Mouse (Mus musculus) cerebellum, adult 2 months (tissue): ENCODE results near the gene Jph4. TPM values are rescaled to one million over a fixed set of nuclear protein-coding genes. Genes with fewer than 3 reads are reported as not detected.

Experiments used
- DNase-seq, 2 experiments: peaks; one replicate each; pipeline ENCODE4 v3.0.0; 2021
- H3K27ac ChIP-seq: fragments of 200-500 bp; 2 replicates; pipeline ENCODE4 v1.5.1; 2012; ENCODE audit warnings: low read length, control low read depth, inconsistent platforms; ENCODE audit not compliant: insufficient read depth
- H3K27me3 ChIP-seq: fragments of 200-500 bp; 2 replicates; pipeline ENCODE4 v1.6.1; 2012; ENCODE audit warnings: inconsistent platforms, mild to moderate bottlenecking, low read length, moderate library complexity; ENCODE audit not compliant: control insufficient read depth, insufficient read depth
- H3K4me1 ChIP-seq: fragments of 200-500 bp; 2 replicates; pipeline ENCODE4 v1.6.1; 2011; ENCODE audit warnings: low read length; ENCODE audit not compliant: control insufficient read depth, insufficient read depth
- H3K4me3 ChIP-seq: fragments of 200-500 bp; replicated peaks from 2 replicates; pipeline ENCODE3; 2011; ENCODE audit warnings: mild to moderate bottlenecking, low read depth, low read length, control low read depth; ENCODE audit not compliant: insufficient read depth
- CTCF ChIP-seq: fragments of 200-500 bp; IDR thresholded peaks from 2 replicates; pipeline ENCODE4 v1.5.1; 2011; ENCODE audit warnings: low read depth, mild to moderate bottlenecking, control low read depth, low read length, moderate library complexity, borderline replicate concordance; ENCODE audit not compliant: insufficient read depth
- POLR2A ChIP-seq: fragments of 200-500 bp; IDR thresholded peaks from 2 replicates; pipeline ENCODE4 v1.6.1; 2011; ENCODE audit warnings: low read length, control low read depth, borderline replicate concordance; ENCODE audit not compliant: insufficient read depth
- WGBS: fragments of 180-500 bp; shearing (Covaris S2); methylation state at CpG from one replicate; pipeline ENCODE4 v1.1.7; 2018; 5-methylcytosine and 5-hydroxymethylcytosine counted together
- polyA plus RNA-seq: library from polyadenylated mRNA; depleted of rRNA; stranded (reverse); fragments of >200 nt; gene quantifications from 2 replicates; pipeline ENCODE4 v1.2.3, GENCODE M21; 2012

Jph4 gene
- polyA plus RNA-seq, 1 experiment = 204 TPM

DNA sequence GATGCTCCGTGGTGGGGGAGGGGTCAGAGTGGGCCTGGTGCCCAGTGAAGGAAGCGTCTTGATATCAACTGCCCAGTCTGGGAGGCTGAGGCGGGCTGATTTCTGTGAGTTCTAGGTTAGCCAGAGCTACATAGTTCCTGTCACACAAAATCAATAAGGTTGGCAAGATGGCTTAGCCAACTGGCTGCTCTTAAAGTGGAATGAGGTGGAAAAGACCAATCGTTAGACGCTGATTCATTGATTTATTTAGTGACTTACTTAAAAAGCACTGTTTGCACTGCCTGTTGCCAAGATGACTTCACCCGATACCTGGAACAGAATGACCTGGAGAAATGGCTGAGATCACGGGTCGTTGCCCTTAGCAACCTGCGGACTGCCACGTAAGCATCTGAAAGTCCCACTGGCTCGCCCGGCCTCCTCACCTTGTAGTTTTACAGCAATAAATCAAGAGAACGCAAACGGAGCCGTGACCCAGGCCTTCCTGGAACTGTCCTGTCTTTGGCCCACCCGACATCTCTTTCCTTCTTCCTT lies 36.3 kb upstream of the Jph4 start:
- H3K27me3 ChIP-seq = no peaks in the 10 kb centered on the region
- peaks cover 3% of the 10 kb centered on the region; the same call in 1 of the 2 replicates for H3K4me1 ChIP-seq
- no peak for DNase-seq
- no peak overlapping the region for H3K4me3 ChIP-seq
- TF ChIP-seq POLR2A (no peak), CTCF (no peak)
- no peak overlapping the region for H3K27ac ChIP-seq
- 93% methylated on average over 16 of the region's 16 CpGs for WGBS

DNA sequence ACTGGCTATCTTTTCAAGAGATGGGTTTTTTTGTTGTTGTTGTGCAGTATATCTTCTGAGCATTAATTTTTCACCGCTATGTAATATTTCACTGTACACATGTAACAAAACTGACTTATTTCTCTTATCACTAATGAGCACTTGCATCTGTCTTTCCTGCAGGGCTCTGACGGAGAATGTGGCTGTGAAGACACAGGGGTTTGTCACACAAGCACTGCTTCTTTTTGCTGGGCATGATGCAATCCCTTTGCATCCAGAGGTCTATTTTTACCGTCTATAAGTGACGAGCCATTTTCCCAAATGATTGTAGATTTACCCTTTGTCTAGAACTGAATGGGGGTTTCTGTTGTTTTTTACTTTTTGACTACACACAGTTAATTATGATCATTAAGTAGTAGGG lies 35.4 kb upstream of the Jph4 start:
- WGBS = 90% methylated on average over 4 of the region's 4 CpGs
- no peak for TF ChIP-seq CTCF
- TF ChIP-seq POLR2A = no peak
- H3K27me3 ChIP-seq = no peaks in the 10 kb centered on the region
- H3K27ac ChIP-seq = no peak overlapping the region
- H3K4me1 ChIP-seq = peaks cover 3% of the 10 kb centered on the region; the same call in 1 of the 2 replicates
- no peak overlapping the region for H3K4me3 ChIP-seq
- DNase-seq = no peak

DNA sequence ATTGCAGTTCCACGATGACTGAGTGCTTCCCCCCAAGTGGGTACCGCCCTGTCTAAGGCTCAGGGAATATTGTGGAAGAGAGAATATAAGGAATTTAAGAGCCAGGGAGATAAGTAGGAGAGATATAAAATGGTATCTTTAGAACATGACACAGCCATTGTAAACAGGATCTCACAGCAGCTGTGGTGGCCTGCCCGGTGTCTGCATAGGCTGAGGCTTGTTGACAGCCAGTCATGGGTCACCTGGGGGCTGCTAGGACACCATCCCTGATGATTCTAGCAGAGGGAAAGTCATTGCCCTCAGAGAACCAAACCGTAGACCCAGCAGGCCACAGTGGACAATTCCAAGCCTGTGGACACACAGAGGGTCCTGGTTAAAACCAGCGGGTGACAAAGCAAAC lies 34.2 kb upstream of the Jph4 start:
- WGBS = 89% methylated on average over 5 of the region's 5 CpGs
- H3K4me1 ChIP-seq = peaks cover 3% of the 10 kb centered on the region; the same call in 1 of the 2 replicates
- no peak for DNase-seq
- H3K27me3 ChIP-seq = no peaks in the 10 kb centered on the region
- no peak overlapping the region for H3K4me3 ChIP-seq
- TF ChIP-seq CTCF (no peak), POLR2A (no peak)
- no peak overlapping the region for H3K27ac ChIP-seq

DNA sequence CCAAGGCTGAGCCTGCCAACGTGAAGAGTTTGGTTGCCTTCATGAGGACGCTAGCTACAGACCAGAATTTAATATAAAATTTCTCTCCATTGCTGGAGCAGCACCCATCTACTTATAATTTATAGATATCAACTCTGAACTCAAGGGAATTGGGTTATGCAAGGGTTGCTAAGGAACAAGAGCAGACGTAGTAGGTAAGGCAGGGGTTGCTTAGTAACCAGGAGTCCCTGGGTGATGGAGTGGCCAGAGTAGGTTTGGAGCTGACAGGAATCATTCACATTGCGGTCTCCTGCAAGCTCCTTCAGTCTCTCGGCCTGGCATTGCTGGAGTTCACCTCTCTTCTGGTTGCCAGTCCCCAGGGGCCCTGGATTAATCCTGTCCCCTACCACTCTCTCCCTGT lies 32.3 kb upstream of the Jph4 start:
- no peaks in the 10 kb centered on the region for H3K27me3 ChIP-seq
- 63% methylated on average over 5 of the region's 5 CpGs for WGBS
- H3K4me1 ChIP-seq = peaks cover 3% of the 10 kb centered on the region; the same call in 1 of the 2 replicates
- no peak overlapping the region for H3K27ac ChIP-seq
- DNase-seq = no peak
- H3K4me3 ChIP-seq = no peak overlapping the region
- TF ChIP-seq CTCF (no peak), POLR2A (no peak)

DNA sequence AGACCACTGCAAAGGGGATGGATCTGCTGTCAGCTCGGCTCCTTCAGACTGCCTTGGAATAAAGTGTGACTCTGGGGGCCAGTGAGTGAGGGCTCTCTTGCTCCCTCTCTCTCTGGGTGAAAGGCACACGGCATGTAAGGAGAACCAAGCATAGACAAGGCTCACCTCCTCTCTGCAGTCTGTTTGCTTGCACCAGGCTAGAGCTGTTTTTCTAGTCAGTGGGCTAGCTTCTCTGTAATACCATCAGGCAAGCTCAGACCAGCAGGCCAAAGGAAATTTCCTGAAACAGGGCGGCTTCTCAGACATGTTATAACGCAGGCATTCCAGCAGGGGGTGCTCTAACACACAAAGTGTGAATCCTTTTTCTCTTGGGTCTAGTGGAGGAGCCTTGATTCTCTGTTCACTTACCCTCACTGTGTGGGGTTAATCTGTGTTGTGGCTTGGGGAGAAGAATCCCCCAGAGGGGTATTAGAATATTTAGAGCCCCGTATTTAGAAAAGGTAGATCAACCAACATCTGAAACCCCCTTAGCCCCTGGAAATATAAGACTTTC lies 31.7 kb upstream of the Jph4 start:
- Histone ChIP-seq H3K4me3 (no peak overlapping the region), H3K27ac (no peak overlapping the region), H3K4me1 (peaks cover 3% of the 10 kb centered on the region; the same call in 1 of the 2 replicates), H3K27me3 (no peaks in the 10 kb centered on the region)
- peak; percentile 81 to 82 for DNase-seq
- WGBS = 23% methylated on average over 5 of the region's 5 CpGs
- TF ChIP-seq POLR2A (no peak), CTCF (peak; percentile 80)

DNA sequence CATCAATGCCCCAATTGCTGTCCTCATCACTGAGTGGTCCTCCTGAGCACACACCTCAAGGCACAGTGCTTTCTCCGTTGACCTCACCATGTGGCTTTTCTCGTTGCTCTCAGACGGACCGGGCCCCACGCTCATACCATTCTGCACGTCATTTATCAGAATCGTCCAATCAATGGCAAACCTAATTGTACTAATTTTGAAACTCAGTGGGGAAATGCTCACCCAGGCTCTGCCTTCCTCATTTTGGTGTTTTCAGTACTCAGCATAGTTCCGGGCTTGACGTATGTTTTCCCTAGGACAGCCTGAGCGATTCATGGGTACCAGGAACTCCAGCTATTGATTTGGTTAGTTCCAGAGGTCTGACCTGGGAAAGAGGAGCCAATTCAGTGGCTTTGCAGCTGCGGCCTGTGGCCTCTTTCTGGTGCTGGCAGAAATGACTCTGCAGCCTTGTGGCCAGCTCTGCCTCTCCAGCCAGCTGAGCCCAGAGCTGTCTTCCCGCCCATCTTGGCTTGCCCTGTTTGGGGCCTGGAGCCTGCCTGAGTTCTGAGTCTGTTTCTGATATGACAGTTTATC lies 30.2 kb upstream of the Jph4 start:
- 80% methylated on average over 12 of the region's 12 CpGs for WGBS
- DNase-seq = no peak
- Histone ChIP-seq H3K4me3 (no peak overlapping the region), H3K4me1 (peaks cover 3% of the 10 kb centered on the region; the same call in 1 of the 2 replicates), H3K27ac (no peak overlapping the region), H3K27me3 (no peaks in the 10 kb centered on the region)
- TF ChIP-seq CTCF (no peak), POLR2A (no peak)

DNA sequence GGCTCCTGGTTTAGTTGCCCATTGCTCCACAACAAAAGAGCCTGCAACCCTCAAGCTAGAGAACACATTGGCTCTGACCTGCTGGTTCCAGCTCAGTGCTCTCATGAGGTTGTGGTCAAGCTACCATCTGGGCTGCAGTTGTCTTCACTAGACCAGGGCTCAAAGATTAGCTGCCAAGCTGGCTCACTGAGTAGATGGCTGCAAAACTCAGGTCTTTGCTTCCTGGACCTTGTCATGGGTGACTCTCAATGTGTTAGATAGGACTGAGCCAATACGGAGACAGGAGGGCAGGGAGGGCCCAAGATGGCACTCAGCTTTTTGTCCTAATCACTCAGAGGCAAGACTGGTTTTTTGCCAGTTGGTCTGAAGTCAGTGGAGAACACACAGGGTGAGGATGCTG lies 29.6 kb upstream of the Jph4 start:
- Histone ChIP-seq H3K27me3 (no peaks in the 10 kb centered on the region), H3K4me3 (no peak overlapping the region), H3K4me1 (peaks cover 3% of the 10 kb centered on the region; the same call in 1 of the 2 replicates), H3K27ac (no peak overlapping the region)
- 91% methylated on average over 1 of the region's 1 CpGs for WGBS
- DNase-seq = no peak
- TF ChIP-seq POLR2A (no peak), CTCF (no peak)

DNA sequence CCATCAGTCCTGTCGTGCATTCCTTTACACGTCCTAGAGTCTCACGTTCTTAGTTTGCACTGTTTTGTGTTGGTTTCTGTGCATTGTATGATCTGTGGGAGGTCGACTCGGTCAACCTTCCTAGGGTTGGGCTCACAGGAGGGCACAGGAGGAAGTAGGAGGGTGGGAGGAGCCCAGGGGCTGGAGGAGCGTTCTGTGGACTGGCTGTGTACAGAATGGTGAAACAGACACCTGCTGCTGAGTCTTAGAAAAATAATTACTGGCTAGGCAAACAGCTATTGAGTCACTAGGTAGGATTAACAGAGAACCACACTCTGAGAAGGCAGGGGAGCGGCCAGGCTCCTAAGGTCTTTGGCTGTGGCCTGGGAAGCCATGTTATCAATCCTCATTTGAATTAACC lies 22.6 kb upstream of the Jph4 start:
- 65% methylated on average over 7 of the region's 7 CpGs for WGBS
- TF ChIP-seq CTCF (no peak), POLR2A (no peak)

More for the DNA sequence above, 22.6 kb upstream of the Jph4 start:
- no peaks in the 10 kb centered on the region for H3K4me1 ChIP-seq
- no peak for DNase-seq
- H3K4me3 ChIP-seq = no peak overlapping the region
- no peaks in the 10 kb centered on the region for H3K27me3 ChIP-seq
- H3K27ac ChIP-seq = no peak overlapping the region
